Mouse (Mus musculus) embryonic facial prominence, embryonic 10.5 days (tissue): ENCODE results near the gene Abca7. TPM values are rescaled to one million over a fixed set of nuclear protein-coding genes. Genes with fewer than 3 reads are reported as not detected.

Source experiments
- DNase-seq: peaks from one replicate; pipeline ENCODE4 v3.0.0-alpha.2; 2017; ENCODE audit warnings: low spot score
- H3K27ac ChIP-seq: fragments of 300-500 bp; sonication (generic); replicated peaks from 2 replicates; pipeline ENCODE4 v1.5.1; 2016; ENCODE audit warnings: mild to moderate bottlenecking
- H3K27me3 ChIP-seq: fragments of 300-500 bp; sonication (generic); replicated peaks from 2 replicates; pipeline ENCODE4 v1.6.1; 2016; ENCODE audit warnings: low read depth, mild to moderate bottlenecking; ENCODE audit not compliant: poor library complexity, severe bottlenecking
- H3K36me3 ChIP-seq: fragments of 300-500 bp; sonication (generic); replicated peaks from 2 replicates; pipeline ENCODE4 v1.6.1; 2016; ENCODE audit warnings: mild to moderate bottlenecking, moderate library complexity
- H3K4me1 ChIP-seq: fragments of 300-500 bp; sonication (generic); 2 replicates; pipeline ENCODE4 v1.6.1; 2016
- H3K4me3 ChIP-seq: fragments of 300-500 bp; sonication (generic); 2 replicates; pipeline ENCODE4 v1.5.1; 2016; ENCODE audit warnings: mild to moderate bottlenecking, moderate library complexity
- H3K9me3 ChIP-seq: fragments of 300-500 bp; sonication (generic); 2 replicates; pipeline ENCODE4 v1.6.1; 2016; ENCODE audit warnings: mild to moderate bottlenecking
- WGBS: fragments of 180-500 bp; shearing (Covaris S2); methylation state at CpG from one replicate; pipeline ENCODE4 v1.1.7; 2016; 5-methylcytosine and 5-hydroxymethylcytosine counted together
- polyA plus RNA-seq: library from polyadenylated mRNA; unstranded; fragments of >200 nt; fragmentation: Nextera tagmentation; extraction: Ambion mirVana; gene quantifications from 2 replicates; pipeline ENCODE4 v1.2.1, GENCODE M21; 2016

Gene Abca7
- polyA plus RNA-seq, 1 experiment from 2014 or later: 3.2 TPM

- H3K4me1 ChIP-seq: peaks cover 63% of the 10 kb centered on the region
- no peak for DNase-seq
- WGBS: 86% methylated on average over 5 of the region's 5 CpGs
Measured at GRCm38 (mm10) chr10:80055364-80055763, 59.1 kb downstream of the Abca7 start.

GRCm38 (mm10) chr10:80055891-80056290 lies 59.6 kb downstream of the Abca7 start:
- H3K4me3 ChIP-seq: peak overlapping the region; percentile 94
- no peak overlapping the region for H3K27ac ChIP-seq
- H3K27me3 ChIP-seq: no peaks in the 10 kb centered on the region
- H3K9me3 ChIP-seq: no peaks in the 10 kb centered on the region
- H3K36me3 ChIP-seq: peaks cover 59% of the 10 kb centered on the region
- H3K4me1 ChIP-seq: peaks cover 57% of the 10 kb centered on the region
- WGBS: 83% methylated on average over 10 of the region's 10 CpGs
- no peak for DNase-seq

More at GRCm38 (mm10) chr10:80055364-80055763, 59.1 kb downstream of the Abca7 start:
- H3K27ac ChIP-seq: no peak overlapping the region
- no peaks in the 10 kb centered on the region for H3K27me3 ChIP-seq
- H3K4me3 ChIP-seq: peak overlapping the region; percentile 94
- peaks cover 53% of the 10 kb centered on the region for H3K36me3 ChIP-seq
- H3K9me3 ChIP-seq: no peaks in the 10 kb centered on the region

GRCm38 (mm10) chr10:80056506-80056905 lies 60.2 kb downstream of the Abca7 start:
- H3K27me3 ChIP-seq: no peaks in the 10 kb centered on the region
- peaks cover 65% of the 10 kb centered on the region for H3K36me3 ChIP-seq
- no peak overlapping the region for H3K27ac ChIP-seq
- no peaks in the 10 kb centered on the region for H3K9me3 ChIP-seq
- peak overlapping the region; percentile 28; the same call in 1 of the 2 replicates for H3K4me3 ChIP-seq
- DNase-seq: no peak
- H3K4me1 ChIP-seq: peaks cover 51% of the 10 kb centered on the region
- WGBS: 93% methylated on average over 4 of the region's 4 CpGs

DNA sequence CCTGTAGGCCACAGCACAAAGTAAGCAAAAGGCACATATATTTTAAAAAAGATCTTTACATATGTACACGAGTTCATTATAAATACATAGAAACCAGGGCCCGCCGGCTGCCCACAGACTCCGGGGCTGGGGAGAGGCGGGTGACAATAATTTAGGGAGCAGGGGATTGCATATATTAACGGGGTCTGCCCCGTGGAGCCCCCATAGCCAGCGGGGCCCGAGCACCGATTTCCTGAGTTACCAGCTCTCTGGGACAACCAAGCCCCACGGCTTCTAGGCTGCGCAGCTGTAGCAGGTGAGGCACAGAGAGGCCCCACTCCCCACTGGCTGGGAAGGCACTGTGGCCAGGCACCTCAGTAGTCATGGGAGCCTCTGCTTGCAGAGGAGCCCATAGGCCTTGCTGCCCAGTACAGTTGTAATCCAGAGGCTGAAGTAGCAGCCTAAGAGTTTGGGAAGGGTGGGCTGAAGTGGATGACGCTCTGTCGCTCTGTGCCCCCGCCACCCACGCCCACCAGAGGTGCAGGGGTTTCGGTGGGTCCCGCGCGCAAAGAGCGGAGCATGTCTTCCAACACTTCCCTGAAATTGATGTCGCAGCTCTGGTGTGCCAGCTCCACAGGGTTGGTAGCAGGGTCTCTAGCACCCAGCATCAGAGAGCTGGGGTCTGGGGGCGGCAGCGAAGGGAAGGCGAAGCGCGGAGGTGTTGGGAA lies 60.8 kb downstream of the Abca7 start:
- no peak for DNase-seq
- H3K27me3 ChIP-seq: no peaks in the 10 kb centered on the region

GRCm38 (mm10) chr10:80057683-80058326 lies 61.5 kb downstream of the Abca7 start:
- Histone ChIP-seq H3K27me3 (no peaks in the 10 kb centered on the region), H3K4me3 (no peak overlapping the region; the same call in 1 of the 2 replicates), H3K27ac (no peak overlapping the region), H3K9me3 (no peaks in the 10 kb centered on the region), H3K4me1 (peaks cover 38% of the 10 kb centered on the region), H3K36me3 (peaks cover 78% of the 10 kb centered on the region)
- 78% methylated on average over 30 of the region's 30 CpGs for WGBS
- no peak for DNase-seq

More for the DNA sequence above, 60.8 kb downstream of the Abca7 start:
- Histone ChIP-seq H3K4me3 (no peak overlapping the region), H3K27ac (no peak overlapping the region), H3K36me3 (peaks cover 71% of the 10 kb centered on the region), H3K4me1 (peaks cover 45% of the 10 kb centered on the region), H3K9me3 (no peaks in the 10 kb centered on the region)
- 93% methylated on average over 27 of the region's 27 CpGs for WGBS

GRCm38 (mm10) chr10:80063104-80063503 lies 66.8 kb downstream of the Abca7 start:
- Histone ChIP-seq H3K36me3 (peaks cover 92% of the 10 kb centered on the region), H3K27me3 (no peaks in the 10 kb centered on the region), H3K4me1 (0 out of 2 replicates have a peak, but pooled peaks cover 7% of the 10 kb centered on the region), H3K4me3 (no peak overlapping the region; the same call in 1 of the 2 replicates), H3K27ac (peak overlapping the region; percentile 32; the same call in 1 of the 2 replicates), H3K9me3 (no peaks in the 10 kb centered on the region)
- DNase-seq: no peak
- WGBS: 90% methylated on average over 5 of the region's 5 CpGs

GRCm38 (mm10) chr10:80063877-80064650 lies 67.8 kb downstream of the Abca7 start:
- H3K27ac ChIP-seq: no peak overlapping the region
- DNase-seq: no peak
- no peaks in the 10 kb centered on the region for H3K27me3 ChIP-seq
- 0 out of 2 replicates have a peak, but pooled peaks cover 4% of the 10 kb centered on the region for H3K4me1 ChIP-seq
- H3K36me3 ChIP-seq: peaks cover 87% of the 10 kb centered on the region
- 76% methylated on average over 23 of the region's 23 CpGs for WGBS
- H3K4me3 ChIP-seq: no peak overlapping the region
- no peaks in the 10 kb centered on the region for H3K9me3 ChIP-seq

Other genes starting within 250 kb of the Abca7 start
- gene Polrmt, start 249.9 kb upstream of the Abca7 start, polyA plus RNA-seq: 52.8 and 54.3 TPM in 2 replicates
- 0.46 TPM in 1 of 2 replicates, not detected in the other for gene Fgf22, start 241.4 kb upstream of the Abca7 start, polyA plus RNA-seq
- gene Rnf126, start 229.5 kb upstream of the Abca7 start, polyA plus RNA-seq: 125 and 126 TPM in 2 replicates
- 1.9 and 2.2 TPM in 2 replicates for gene Fstl3, start 219.2 kb upstream of the Abca7 start, polyA plus RNA-seq
- 0.05 TPM in 1 of 2 replicates, not detected in the other for gene Prss57, start 205.5 kb upstream of the Abca7 start, polyA plus RNA-seq
- gene Palm, start 202.9 kb upstream of the Abca7 start, polyA plus RNA-seq: 127 and 129 TPM in 2 replicates
- gene Misp, start 175.5 kb upstream of the Abca7 start, polyA plus RNA-seq: 1.7 and 2.2 TPM in 2 replicates
- 406 and 416 TPM in 2 replicates for gene Ptbp1, start 142.1 kb upstream of the Abca7 start, polyA plus RNA-seq
- gene Prtn3, start 122.0 kb upstream of the Abca7 start, polyA plus RNA-seq: 9.3 and 12.3 TPM in 2 replicates
- gene Plppr3, start 121.9 kb upstream of the Abca7 start, polyA plus RNA-seq: 123 and 139 TPM in 2 replicates
- 0.20 TPM in 1 of 2 replicates, not detected in the other for gene Elane, start 110.2 kb upstream of the Abca7 start, polyA plus RNA-seq
- not detected in 2 replicates for gene Cfd, start 105.6 kb upstream of the Abca7 start, polyA plus RNA-seq
- gene Med16, start 87.6 kb upstream of the Abca7 start, polyA plus RNA-seq: 63.6 and 68.1 TPM in 2 replicates
- 3.4 TPM in 1 of 2 replicates, not detected in the other for gene Gm26602, start 85.6 kb upstream of the Abca7 start, polyA plus RNA-seq
- gene Kiss1r, start 79.5 kb upstream of the Abca7 start, polyA plus RNA-seq: 0.33 and 0.37 TPM in 2 replicates
- 125 and 136 TPM in 2 replicates for gene R3hdm4, start 75.3 kb upstream of the Abca7 start, polyA plus RNA-seq
- 15.7 and 18.0 TPM in 2 replicates for gene Arid3a, start 69.5 kb upstream of the Abca7 start, polyA plus RNA-seq
- 166 TPM in 2 replicates for gene Wdr18, start 36.3 kb upstream of the Abca7 start, polyA plus RNA-seq
- 0.13 and 0.44 TPM in 2 replicates for gene Grin3b, start 25.8 kb upstream of the Abca7 start, polyA plus RNA-seq
- 12.3 and 12.4 TPM in 2 replicates for gene Tmem259, start 12.2 kb upstream of the Abca7 start, polyA plus RNA-seq
- gene Cnn2, start 7.9 kb upstream of the Abca7 start, polyA plus RNA-seq: 234 and 253 TPM in 2 replicates
- gene Arhgap45, start 20.2 kb downstream of the Abca7 start, polyA plus RNA-seq: 11.2 and 11.3 TPM in 2 replicates
- gene Polr2e, start 43.3 kb downstream of the Abca7 start, polyA plus RNA-seq: 312 and 316 TPM in 2 replicates
- gene Gpx4, start 50.7 kb downstream of the Abca7 start, polyA plus RNA-seq: 618 and 672 TPM in 2 replicates
- 16.2 and 18.2 TPM in 2 replicates for gene Sbno2, start 109.1 kb downstream of the Abca7 start, polyA plus RNA-seq
- gene Stk11, start 119.3 kb downstream of the Abca7 start, polyA plus RNA-seq: 16.1 and 17.5 TPM in 2 replicates
- gene Atp5d, start 142.1 kb downstream of the Abca7 start, polyA plus RNA-seq: 491 and 493 TPM in 2 replicates
- 4.9 and 8.5 TPM in 2 replicates for gene Cbarp, start 144.3 kb downstream of the Abca7 start, polyA plus RNA-seq
- 22.2 TPM in 2 replicates for gene Midn, start 151.8 kb downstream of the Abca7 start, polyA plus RNA-seq
- gene Cirbp, start 169.5 kb downstream of the Abca7 start, polyA plus RNA-seq: 93.2 and 110 TPM in 2 replicates
- gene 1600002K03Rik, start 176.4 kb downstream of the Abca7 start, polyA plus RNA-seq: 10.8 and 12.0 TPM in 2 replicates
- 45.2 and 50.1 TPM in 2 replicates for gene Efna2, start 183.0 kb downstream of the Abca7 start, polyA plus RNA-seq
- gene Mum1, start 229.9 kb downstream of the Abca7 start, polyA plus RNA-seq: 95.9 and 98.1 TPM in 2 replicates